Mouse (Mus musculus) hindbrain, embryonic 12.5 days (tissue): ENCODE results near the gene Klb. TPM values are rescaled to one million over a fixed set of nuclear protein-coding genes. Genes with fewer than 3 reads are reported as not detected.
A peak's percentile ranks its signal among the peaks of the same experiment; 100 is the strongest.

Source experiments
- ATAC-seq: fragments of 200-750 bp; cut with Nextera tagmentation; 2 replicates; pipeline ENCODE4 v1.8.0; 2017; ENCODE audit warnings: moderate TSS enrichment; ENCODE audit not compliant: low FRiP score
- H3K27ac ChIP-seq: fragments of 300-500 bp; sonication (generic); 2 replicates; pipeline ENCODE4 v1.5.1; 2016; ENCODE audit warnings: mild to moderate bottlenecking
- H3K27me3 ChIP-seq: fragments of 300-500 bp; sonication (generic); 2 replicates; pipeline ENCODE4 v1.6.1; 2016; ENCODE audit warnings: mild to moderate bottlenecking
- H3K36me3 ChIP-seq: fragments of 300-500 bp; sonication (generic); 2 replicates; pipeline ENCODE4 v1.6.1; 2016; ENCODE audit warnings: mild to moderate bottlenecking
- H3K4me1 ChIP-seq: fragments of 300-500 bp; sonication (generic); 2 replicates; pipeline ENCODE4 v1.6.1; 2016
- H3K4me2 ChIP-seq: fragments of 300-500 bp; sonication (generic); replicated peaks from 2 replicates; pipeline ENCODE4 v1.6.1; 2016; ENCODE audit warnings: mild to moderate bottlenecking
- H3K4me3 ChIP-seq: fragments of 300-500 bp; sonication (generic); 2 replicates; pipeline ENCODE4 v1.5.1; 2016; ENCODE audit warnings: mild to moderate bottlenecking
- H3K9ac ChIP-seq: fragments of 300-500 bp; sonication (generic); 2 replicates; pipeline ENCODE4 v1.6.1; 2016; ENCODE audit warnings: mild to moderate bottlenecking, moderate library complexity
- H3K9me3 ChIP-seq: fragments of 300-500 bp; sonication (generic); replicated peaks from 2 replicates; pipeline ENCODE4 v1.6.1; 2016; ENCODE audit warnings: mild to moderate bottlenecking
- WGBS: fragments of 180-500 bp; shearing (Covaris S2); methylation state at CpG from one replicate; pipeline ENCODE4 v1.1.7; 2016; 5-methylcytosine and 5-hydroxymethylcytosine counted together
- polyA plus RNA-seq: library from polyadenylated mRNA; unstranded; fragments of >200 nt; fragmentation: Nextera tagmentation; extraction: Ambion mirVana; gene quantifications from 2 replicates; pipeline ENCODE4 v1.2.1, GENCODE M21; 2016

Klb gene
- polyA plus RNA-seq, 1 experiment from 2014 or later, result not detected

DNA sequence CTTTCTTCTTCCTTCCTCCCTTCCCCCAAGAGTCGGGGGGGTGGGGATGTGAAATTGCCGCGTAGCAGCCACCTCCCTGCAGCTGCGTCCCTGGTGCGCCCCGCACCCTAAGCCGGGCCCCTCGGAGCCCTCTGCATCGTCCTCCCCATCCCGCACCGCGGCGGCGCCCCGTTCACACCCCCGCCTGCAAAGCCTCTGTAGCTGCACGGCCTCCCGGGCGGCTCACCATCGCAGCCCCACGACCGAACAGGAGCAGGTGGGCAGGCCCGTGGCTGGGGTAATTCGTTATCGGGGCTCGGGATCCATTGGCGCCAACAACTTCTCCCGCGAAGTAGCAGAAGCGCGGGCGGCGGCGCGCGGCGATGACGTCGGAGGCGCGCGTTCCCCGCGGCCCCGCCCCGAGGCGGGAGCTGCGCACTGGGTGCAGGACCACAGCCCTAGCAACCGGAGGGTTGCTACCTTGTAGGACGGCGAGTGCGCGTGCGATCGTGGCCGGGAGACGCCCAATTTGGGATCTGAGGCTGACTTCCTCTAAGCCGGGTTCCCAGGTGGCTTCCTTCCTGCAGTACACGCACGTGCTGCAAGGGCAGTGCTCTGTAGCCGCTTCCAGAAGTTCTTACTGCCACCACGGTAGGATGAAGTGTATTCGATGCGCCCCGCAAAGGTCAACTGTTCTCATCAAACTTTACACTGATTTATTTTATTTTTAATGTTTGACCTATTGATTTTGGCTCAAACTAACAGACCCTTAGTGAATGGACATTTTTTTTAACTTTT is 12.6 kb upstream of the Klb start, which contains the start of gene Rfc1:
Rfc1 (minus strand) TSS at position 373 of the 777 bp plus-strand sequence.
- Histone ChIP-seq H3K9ac (peak within 1 kb of the TSS; percentile 86), H3K36me3 (no peaks in the 10 kb centered on the region), H3K4me2 (peak within 1 kb of the TSS; percentile 83), H3K9me3 (no peaks in the 10 kb centered on the region), H3K4me3 (peak within 1 kb of the TSS; percentile 92), H3K4me1 (peaks cover 7% of the 10 kb centered on the region), H3K27me3 (no peaks in the 10 kb centered on the region), H3K27ac (peak within 1 kb of the TSS; percentile 74; the same call in 1 of the 2 replicates)
- ATAC-seq, result peak; percentile 97
- WGBS, result under 1% methylated on average over 65 of the region's 65 CpGs

DNA sequence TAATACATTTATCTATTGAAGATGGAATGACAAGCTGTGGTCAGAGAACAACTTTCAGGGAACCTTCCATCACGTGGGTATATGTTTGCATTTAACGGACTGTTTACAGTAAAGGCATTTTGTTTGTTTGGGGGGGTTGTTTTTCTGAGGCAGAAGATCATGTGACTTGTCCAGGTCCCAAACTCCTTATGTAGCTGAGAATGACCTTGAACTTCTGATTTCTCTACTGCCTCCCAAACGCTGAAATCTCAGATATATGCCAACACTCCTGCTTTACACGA is 12.1 kb upstream of the Klb start:
- Histone ChIP-seq H3K4me2 (peak overlapping the region; percentile 83), H3K4me3 (peak overlapping the region; percentile 92), H3K36me3 (no peaks in the 10 kb centered on the region), H3K27ac (no peak overlapping the region), H3K4me1 (peaks cover 7% of the 10 kb centered on the region), H3K9me3 (no peaks in the 10 kb centered on the region), H3K9ac (no peak overlapping the region), H3K27me3 (no peaks in the 10 kb centered on the region)
- WGBS, result 27% methylated on average over 4 of the region's 4 CpGs
- ATAC-seq, result peak; percentile 9; the same call in 1 of the 2 replicates

DNA sequence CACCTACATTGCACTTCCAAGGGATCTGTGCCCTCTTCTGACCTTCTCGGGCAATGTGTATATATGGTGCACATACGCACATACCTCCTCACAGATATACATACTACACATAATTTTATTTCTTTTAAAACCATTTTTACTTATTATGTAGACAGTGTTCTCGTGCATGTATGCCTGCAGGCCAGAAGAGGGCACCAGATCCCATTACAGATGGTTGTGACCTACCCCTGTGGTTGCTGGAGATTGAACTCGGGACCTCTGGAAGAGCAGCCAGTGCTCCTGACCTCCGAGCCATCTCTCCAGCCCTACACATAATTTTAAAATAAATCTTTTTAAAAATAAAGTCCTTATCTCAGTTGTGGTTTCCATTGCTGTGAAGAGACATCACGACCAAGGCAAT is 9.7 kb upstream of the Klb start:
- H3K4me1 ChIP-seq, result peaks cover 7% of the 10 kb centered on the region
- no peak for ATAC-seq
- no peak overlapping the region for H3K9ac ChIP-seq
- no peaks in the 10 kb centered on the region for H3K9me3 ChIP-seq
- H3K27ac ChIP-seq, result no peak overlapping the region
- no peaks in the 10 kb centered on the region for H3K27me3 ChIP-seq
- H3K4me2 ChIP-seq, result no peak overlapping the region
- no peak overlapping the region for H3K4me3 ChIP-seq
- 83% methylated on average over 6 of the region's 6 CpGs for WGBS
- H3K36me3 ChIP-seq, result no peaks in the 10 kb centered on the region

DNA sequence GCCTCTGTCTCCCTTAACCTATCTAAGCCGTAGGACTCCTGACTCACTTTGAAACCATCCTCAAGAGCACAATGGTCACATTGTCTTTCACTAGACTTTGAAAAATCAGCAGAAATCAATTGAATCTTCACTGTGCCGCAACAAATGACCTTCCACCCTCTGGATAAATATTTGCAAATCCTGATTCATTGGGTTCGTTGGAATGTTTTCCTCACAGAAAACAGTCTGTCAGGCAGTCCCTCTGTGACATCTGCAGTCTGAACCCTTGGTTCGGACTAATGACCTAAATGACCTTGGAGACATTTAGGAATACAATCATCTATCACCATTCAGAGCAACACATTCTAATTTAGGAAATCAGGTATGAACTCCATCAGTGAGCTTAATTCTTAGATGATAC is 7.9 kb upstream of the Klb start:
- H3K4me1 ChIP-seq, result no peaks in the 10 kb centered on the region
- no peaks in the 10 kb centered on the region for H3K36me3 ChIP-seq
- H3K4me2 ChIP-seq, result no peak overlapping the region
- no peak overlapping the region for H3K9ac ChIP-seq
- no peaks in the 10 kb centered on the region for H3K27me3 ChIP-seq
- H3K4me3 ChIP-seq, result no peak overlapping the region
- no peak overlapping the region for H3K27ac ChIP-seq
- no peaks in the 10 kb centered on the region for H3K9me3 ChIP-seq
- no peak for ATAC-seq
- WGBS, result 53% methylated on average over 4 of the region's 4 CpGs

DNA sequence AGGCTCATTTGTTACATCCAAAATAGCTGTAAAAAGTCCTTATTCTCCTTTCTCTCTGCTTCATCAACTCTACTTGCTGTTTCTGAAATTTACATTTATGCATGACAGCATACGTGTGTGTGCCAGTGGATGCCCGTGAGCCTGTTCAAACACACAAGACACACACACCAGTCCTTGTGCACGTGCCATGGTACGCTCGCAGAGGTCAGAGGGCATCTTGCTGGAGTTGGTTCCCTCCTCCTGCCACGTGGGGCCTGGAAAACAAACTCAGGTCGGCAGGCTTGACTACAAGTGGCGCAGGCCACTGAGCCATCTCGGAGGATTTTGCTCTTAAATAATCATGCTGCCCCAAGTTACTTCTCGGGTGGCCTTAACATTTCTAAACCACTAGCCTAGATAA is 2.4 kb downstream of the Klb start:
- H3K27ac ChIP-seq, result no peak overlapping the region
- WGBS, result 57% methylated on average over 10 of the region's 10 CpGs
- no peak overlapping the region for H3K4me3 ChIP-seq
- no peak overlapping the region for H3K9ac ChIP-seq
- no peaks in the 10 kb centered on the region for H3K36me3 ChIP-seq
- ATAC-seq, result no peak
- peaks cover 6% of the 10 kb centered on the region; the same call in 1 of the 2 replicates for H3K4me1 ChIP-seq
- no peak overlapping the region for H3K4me2 ChIP-seq
- H3K9me3 ChIP-seq, result no peaks in the 10 kb centered on the region; the same call in 1 of the 2 replicates
- 0 out of 2 replicates have a peak, but pooled peaks cover 2% of the 10 kb centered on the region for H3K27me3 ChIP-seq

DNA sequence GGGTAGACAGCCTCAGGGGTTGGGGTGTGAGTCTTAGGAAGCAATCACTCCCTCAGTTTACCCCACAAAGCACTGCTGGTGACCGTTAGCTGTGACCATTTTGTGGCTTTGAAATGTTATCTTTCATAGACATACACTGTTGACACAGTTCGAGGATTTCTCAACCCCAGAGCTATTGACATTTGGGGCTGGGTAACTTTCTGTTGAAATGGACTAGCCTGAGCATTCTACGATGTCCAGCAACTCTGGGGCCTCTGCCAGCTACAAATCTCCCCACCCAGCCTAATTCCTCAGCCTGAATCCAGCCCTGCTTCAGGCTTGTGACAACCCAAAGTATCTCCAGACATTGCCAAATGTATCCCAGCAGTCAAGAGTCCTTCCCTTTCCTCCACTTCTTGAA is 6.0 kb downstream of the Klb start:
- no peak overlapping the region for H3K4me3 ChIP-seq
- H3K4me2 ChIP-seq, result no peak overlapping the region
- no peaks in the 10 kb centered on the region for H3K36me3 ChIP-seq
- 0 out of 2 replicates have a peak, but pooled peaks cover 2% of the 10 kb centered on the region for H3K27me3 ChIP-seq
- no peak overlapping the region for H3K27ac ChIP-seq
- H3K9me3 ChIP-seq, result no peaks in the 10 kb centered on the region; the same call in 1 of the 2 replicates
- no peak for ATAC-seq
- no peaks in the 10 kb centered on the region for H3K4me1 ChIP-seq
- H3K9ac ChIP-seq, result no peak overlapping the region
- WGBS, result 90% methylated on average over 3 of the region's 3 CpGs

DNA sequence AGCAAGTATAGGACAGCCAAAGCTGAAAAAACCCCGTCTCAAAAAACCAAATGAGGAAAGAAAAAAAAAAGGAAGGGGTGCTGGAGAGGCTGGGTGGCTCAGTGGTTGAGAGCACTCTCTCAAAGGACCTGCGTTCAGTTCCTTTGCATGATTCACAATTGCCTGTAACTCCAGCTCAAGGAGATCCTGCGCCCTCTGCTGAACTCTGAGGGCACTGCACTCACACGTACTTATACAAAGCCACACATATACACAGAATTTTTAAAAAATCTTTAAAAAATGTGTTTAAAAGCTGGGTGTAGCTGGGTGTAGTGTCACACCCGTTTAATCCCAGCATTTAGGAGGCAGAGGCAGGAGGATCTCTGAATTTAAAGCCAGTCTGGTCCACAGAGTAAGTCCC is 6.9 kb downstream of the Klb start:
- H3K4me1 ChIP-seq, result no peaks in the 10 kb centered on the region
- WGBS, result 71% methylated on average over 5 of the region's 5 CpGs
- H3K4me3 ChIP-seq, result no peak overlapping the region
- H3K9me3 ChIP-seq, result no peaks in the 10 kb centered on the region; the same call in 1 of the 2 replicates
- no peaks in the 10 kb centered on the region for H3K27me3 ChIP-seq
- H3K36me3 ChIP-seq, result no peaks in the 10 kb centered on the region
- H3K9ac ChIP-seq, result no peak overlapping the region
- no peak overlapping the region for H3K4me2 ChIP-seq
- ATAC-seq, result no peak
- H3K27ac ChIP-seq, result no peak overlapping the region

DNA sequence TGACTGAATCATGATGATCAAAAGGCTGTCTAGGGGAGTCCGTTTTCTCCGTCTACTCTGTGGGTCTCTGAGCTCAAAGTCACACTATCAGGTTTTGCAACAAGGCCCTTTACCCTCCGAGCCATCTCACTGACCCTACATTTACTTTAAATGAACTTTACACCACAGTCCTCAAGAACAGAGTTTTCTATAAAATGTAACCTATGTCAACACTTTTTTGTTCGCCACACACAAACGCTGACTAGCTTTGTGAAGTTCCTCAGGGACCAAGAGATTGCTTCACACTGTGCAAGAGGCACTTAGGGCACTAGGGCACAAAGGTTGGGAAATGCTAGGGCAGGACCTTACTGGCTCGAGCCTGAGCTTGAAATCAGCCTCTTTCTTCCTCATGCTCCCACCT is 8.7 kb downstream of the Klb start:
- no peak overlapping the region for H3K4me2 ChIP-seq
- H3K9ac ChIP-seq, result no peak overlapping the region
- H3K36me3 ChIP-seq, result no peaks in the 10 kb centered on the region
- no peaks in the 10 kb centered on the region for H3K4me1 ChIP-seq
- ATAC-seq, result no peak
- H3K27me3 ChIP-seq, result no peaks in the 10 kb centered on the region
- 81% methylated on average over 6 of the region's 6 CpGs for WGBS
- H3K27ac ChIP-seq, result no peak overlapping the region
- H3K4me3 ChIP-seq, result no peak overlapping the region
- H3K9me3 ChIP-seq, result no peaks in the 10 kb centered on the region; the same call in 1 of the 2 replicates

DNA sequence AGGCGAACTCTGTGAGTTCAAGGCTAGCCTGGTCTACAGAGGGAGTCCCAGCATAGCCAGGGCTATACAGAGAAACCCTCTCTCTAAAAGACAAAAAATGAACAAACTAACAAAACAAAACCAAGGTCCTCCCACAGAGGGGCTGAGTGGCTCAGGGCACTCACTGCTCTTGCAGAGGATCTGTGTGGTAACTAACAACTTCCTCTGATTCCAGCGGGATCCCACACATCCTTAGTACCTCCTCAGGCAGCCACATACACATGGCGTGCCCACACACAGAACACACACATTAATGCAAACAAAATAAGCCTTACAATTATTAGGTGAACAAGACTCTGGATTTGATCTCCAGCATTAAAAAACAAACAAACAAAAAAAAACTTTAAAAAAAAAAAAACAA is 9.7 kb downstream of the Klb start:
- Histone ChIP-seq H3K9ac (no peak overlapping the region), H3K27me3 (no peaks in the 10 kb centered on the region), H3K9me3 (no peaks in the 10 kb centered on the region; the same call in 1 of the 2 replicates), H3K4me2 (no peak overlapping the region), H3K27ac (no peak overlapping the region), H3K4me3 (no peak overlapping the region), H3K36me3 (no peaks in the 10 kb centered on the region), H3K4me1 (no peaks in the 10 kb centered on the region)
- no peak for ATAC-seq
- 86% methylated on average over 3 of the region's 3 CpGs for WGBS

DNA sequence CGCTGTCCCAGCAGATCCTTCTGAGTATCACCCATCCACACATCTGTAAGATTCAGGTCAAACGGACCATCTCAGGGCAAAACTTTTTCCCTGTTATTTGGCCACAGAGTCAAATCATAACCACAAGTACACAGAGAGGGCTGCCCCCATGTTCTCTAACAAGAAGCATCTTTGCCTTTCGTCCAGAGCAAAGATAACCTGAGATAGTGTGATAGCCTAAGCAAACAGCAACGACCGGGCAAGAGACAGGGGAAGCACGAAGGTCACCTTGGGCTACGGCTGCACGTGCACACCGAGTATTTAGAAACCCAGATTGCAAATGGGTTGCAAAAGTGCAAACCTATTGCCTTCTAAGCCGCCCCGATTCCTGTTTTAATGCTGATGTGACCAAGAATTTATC is 19.7 kb downstream of the Klb start:
- WGBS, result 92% methylated on average over 11 of the region's 11 CpGs
- Histone ChIP-seq H3K4me3 (no peak overlapping the region), H3K4me2 (no peak overlapping the region), H3K27ac (no peak overlapping the region), H3K27me3 (no peaks in the 10 kb centered on the region), H3K4me1 (no peaks in the 10 kb centered on the region), H3K9me3 (no peaks in the 10 kb centered on the region), H3K36me3 (no peaks in the 10 kb centered on the region), H3K9ac (no peak overlapping the region)
- no peak for ATAC-seq

DNA sequence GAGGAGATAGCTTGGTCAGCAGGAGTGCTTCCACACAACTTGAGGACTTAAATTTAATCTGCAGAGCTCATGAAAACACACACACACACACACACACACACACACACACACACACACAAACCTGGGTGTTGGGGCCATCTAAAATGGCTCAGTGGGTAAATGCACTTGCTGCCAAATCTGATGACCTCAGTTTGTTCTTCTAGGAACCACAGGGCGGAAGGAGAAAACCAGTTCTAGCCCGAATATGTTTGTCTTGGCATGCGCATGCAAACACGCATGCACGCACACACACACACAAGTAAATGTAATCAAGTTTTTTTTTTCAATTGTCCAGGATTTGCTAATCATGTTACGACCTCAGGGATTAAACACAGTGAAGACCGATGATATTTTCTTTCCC is 23.4 kb downstream of the Klb start:
- no peaks in the 10 kb centered on the region for H3K27me3 ChIP-seq
- H3K36me3 ChIP-seq, result no peaks in the 10 kb centered on the region
- 89% methylated on average over 7 of the region's 7 CpGs for WGBS
- H3K9ac ChIP-seq, result no peak overlapping the region
- H3K4me3 ChIP-seq, result no peak overlapping the region
- H3K4me2 ChIP-seq, result no peak overlapping the region
- H3K27ac ChIP-seq, result no peak overlapping the region
- no peaks in the 10 kb centered on the region for H3K9me3 ChIP-seq
- no peaks in the 10 kb centered on the region for H3K4me1 ChIP-seq
- no peak for ATAC-seq

DNA sequence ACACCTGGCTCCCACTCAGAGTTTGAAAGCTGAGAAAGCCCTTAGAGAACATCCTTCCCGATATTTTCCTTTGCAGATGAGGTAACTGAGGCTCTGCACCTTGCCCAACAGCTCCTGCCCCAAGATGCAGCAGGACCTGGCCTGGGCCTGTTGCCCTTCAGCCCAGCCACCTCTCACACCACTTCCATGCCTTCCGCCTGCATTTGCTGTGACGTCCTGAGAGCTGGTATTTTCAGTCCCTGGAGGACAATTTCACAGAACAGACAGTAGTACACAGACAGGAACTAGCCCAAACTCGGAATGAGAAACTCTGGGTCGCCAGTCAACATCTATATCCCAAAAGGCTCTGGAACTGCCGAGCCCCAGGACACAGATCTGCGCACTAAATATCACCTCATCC is 26.6 kb downstream of the Klb start:
- Histone ChIP-seq H3K9me3 (no peaks in the 10 kb centered on the region), H3K36me3 (no peaks in the 10 kb centered on the region), H3K4me2 (no peak overlapping the region), H3K4me3 (no peak overlapping the region), H3K9ac (no peak overlapping the region), H3K4me1 (no peaks in the 10 kb centered on the region), H3K27ac (no peak overlapping the region), H3K27me3 (no peaks in the 10 kb centered on the region)
- 85% methylated on average over 7 of the region's 7 CpGs for WGBS
- no peak for ATAC-seq

DNA sequence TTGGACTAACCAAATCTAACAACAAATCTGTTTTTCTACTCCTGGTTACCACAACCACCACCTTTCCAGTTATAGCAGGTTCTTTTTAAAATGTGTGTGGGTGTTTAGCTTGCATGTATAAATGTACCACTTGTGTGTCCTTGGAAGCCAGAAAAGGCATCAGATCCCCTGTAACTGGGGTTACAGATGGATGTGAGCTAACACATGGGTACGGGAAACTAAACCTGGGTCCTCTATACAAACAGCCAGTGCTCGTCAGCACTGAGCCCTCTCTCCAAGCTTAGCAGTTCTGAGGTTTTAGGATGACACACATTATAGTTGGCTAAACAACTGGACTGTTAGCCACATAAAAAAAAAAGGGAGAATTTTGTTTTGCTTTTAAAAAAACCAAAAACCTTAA is 37.6 kb downstream of the Klb start:
- no peaks in the 10 kb centered on the region for H3K9me3 ChIP-seq
- ATAC-seq, result no peak
- no peak overlapping the region for H3K4me2 ChIP-seq
- no peak overlapping the region for H3K27ac ChIP-seq
- H3K9ac ChIP-seq, result no peak overlapping the region
- no peak overlapping the region for H3K4me3 ChIP-seq
- 58% methylated on average over 2 of the region's 2 CpGs for WGBS
- no peaks in the 10 kb centered on the region for H3K27me3 ChIP-seq
- H3K4me1 ChIP-seq, result peaks cover 8% of the 10 kb centered on the region
- H3K36me3 ChIP-seq, result peaks cover 32% of the 10 kb centered on the region
